In the genomic region with DNA sequence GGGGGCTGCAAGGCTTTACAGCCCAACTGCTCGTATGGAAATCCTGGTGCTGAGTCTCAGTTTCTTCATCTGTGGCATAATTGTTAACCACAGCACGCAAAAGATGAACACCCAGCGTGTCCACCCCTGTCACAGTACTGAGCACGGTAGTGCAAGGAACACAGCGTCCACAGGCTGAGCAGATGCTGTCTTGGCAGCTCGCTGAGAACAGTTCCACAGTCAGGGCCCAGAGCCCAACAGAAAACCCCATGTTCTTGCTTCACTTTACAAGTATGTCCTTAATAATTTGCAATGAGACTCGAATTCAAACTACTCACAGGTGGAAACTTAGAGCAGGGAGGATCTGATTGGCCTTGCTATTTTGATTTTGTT, we compare ENCODE assay signal across 9 mouse cellular contexts. TPM values are rescaled to one million over a fixed set of nuclear protein-coding genes. Genes with fewer than 3 reads are reported as not detected.
A peak's percentile ranks its signal among the peaks of the same experiment; 100 is the strongest.
DNase-seq lines count a peak whose midpoint lies in the region; ATAC-seq and TF ChIP-seq lines count a peak whose summit lies in the region.
"Had no signal": no experiment of that assay in that cellular context is flagged by ENCODE, and none has a peak within 500 bp of the region (broad histone marks: within the 10 kb centered on the region; RNA-seq: fewer than 3 reads in every experiment).

No protein-coding gene starts in this region.

- DNase-seq in layer of hippocampus, adult 9-10 months (ENCODE audit: low spot score): peak; percentile 6
- DNase-seq in layer of hippocampus, postnatal 10 days (ENCODE audit: low spot score in 2 of 2): no peak
- no peak for DNase-seq in midbrain, embryonic 14.5 days
- DNase-seq in thymus, adult 2 months: no peak
- DNase-seq in cerebellum, postnatal 25 days: no peak
- no peak for DNase-seq in spleen, postnatal 4 days (ENCODE audit: low spot score in 2 of 2)

- H3K4me2 ChIP-seq in intestine, embryonic 15.5 days (replicated peaks): peak overlapping the region; percentile 98
- peak overlapping the region; percentile 94 for H3K4me2 ChIP-seq in midbrain, embryonic 14.5 days (ENCODE audit: low read length)

- peak overlapping the region; percentile 56; the same call in 1 of the 2 replicates for H3K4me3 ChIP-seq in intestine, embryonic 15.5 days (replicated peaks)
- H3K4me3 ChIP-seq in midbrain, embryonic 14.5 days (replicated peaks; ENCODE audit: low read depth, low read length): peak overlapping the region; percentile 48
- no peak overlapping the region for H3K4me3 ChIP-seq in thymus, adult 2 months (ENCODE audit: control insufficient read depth, insufficient read depth, low read length)

- TF ChIP-seq CTCF in thymus, adult 2 months (IDR thresholded peaks at IDR 0.05; ENCODE audit: borderline replicate concordance, control insufficient read depth, extremely low read depth, insufficient read depth, low read length, poor library complexity): no peak

- peaks cover 10% of the 10 kb centered on the region; the same call in 1 of the 2 replicates for H3K4me1 ChIP-seq in intestine, embryonic 15.5 days (replicated peaks)
- 0 out of 2 replicates have a peak, but pooled peaks cover 4% of the 10 kb centered on the region for H3K4me1 ChIP-seq in midbrain, embryonic 14.5 days (ENCODE audit: control insufficient read depth, insufficient read depth, low read length)
- H3K4me1 ChIP-seq in thymus, adult 2 months (replicated peaks; ENCODE audit: control insufficient read depth, insufficient read depth, low read length): peaks cover 11% of the 10 kb centered on the region; the same call in 1 of the 2 replicates

- H3K27ac ChIP-seq in intestine, embryonic 15.5 days: no peak overlapping the region
- H3K27ac ChIP-seq in midbrain, embryonic 14.5 days (replicated peaks; ENCODE audit: low read depth, low read length): no peak overlapping the region
- no peak overlapping the region for H3K27ac ChIP-seq in thymus, adult 2 months (ENCODE audit: control insufficient read depth, insufficient read depth, low read length)

- ATAC-seq in granulocyte monocyte progenitor cell, adult 5-6 weeks (replicated peaks; ENCODE audit: poor library complexity, severe bottlenecking): 0 out of 2 replicates have a peak, but pooled peaks have one; percentile 6
- ATAC-seq in intestine, embryonic 15.5 days: no peak
- ATAC-seq in midbrain, embryonic 14.5 days (ENCODE audit: low FRiP score, low TSS enrichment): no peak

- H3K9ac ChIP-seq in intestine, embryonic 15.5 days: peak overlapping the region; percentile 66
- no peak overlapping the region; the same call in 1 of the 2 replicates for H3K9ac ChIP-seq in midbrain, embryonic 14.5 days (replicated peaks; ENCODE audit: low read length)

- H3K9me3 ChIP-seq in intestine, embryonic 15.5 days: no peaks in the 10 kb centered on the region
- no peaks in the 10 kb centered on the region for H3K9me3 ChIP-seq in midbrain, embryonic 14.5 days (ENCODE audit: control insufficient read depth, low read length)

- H3K36me3 ChIP-seq in intestine, embryonic 15.5 days: no peaks in the 10 kb centered on the region
- H3K36me3 ChIP-seq in midbrain, embryonic 14.5 days (ENCODE audit: control insufficient read depth, insufficient read depth, low read length): no peaks in the 10 kb centered on the region
- no peaks in the 10 kb centered on the region for H3K36me3 ChIP-seq in thymus, adult 2 months (ENCODE audit: control insufficient read depth, insufficient read depth, low read length)
- H3K36me3 ChIP-seq: G1E had no signal

- 0 out of 2 replicates have a peak, but pooled peaks cover 4% of the 10 kb centered on the region for H3K27me3 ChIP-seq in intestine, embryonic 15.5 days (replicated peaks)
- H3K27me3 ChIP-seq in midbrain, embryonic 14.5 days (ENCODE audit: control insufficient read depth, insufficient read depth, low read length): peaks cover 28% of the 10 kb centered on the region
- peaks cover 3% of the 10 kb centered on the region; the same call in 1 of the 2 replicates for H3K27me3 ChIP-seq in thymus, adult 2 months (ENCODE audit: control insufficient read depth, insufficient read depth, low read length)

- 56% methylated on average over 7 of the region's 7 CpGs for WGBS in intestine, embryonic 15.5 days
- 45% methylated on average over 7 of the region's 7 CpGs for WGBS in midbrain, embryonic 14.5 days
- 51% methylated on average over 7 of the region's 7 CpGs for WGBS in thymus, adult 2 months

- no peak for TF ChIP-seq POLR2A in thymus, adult 2 months (IDR thresholded peaks at IDR 0.05; ENCODE audit: control insufficient read depth, extremely low read depth, insufficient read depth, low read length, poor library complexity)

RNA-seq across cellular contexts. Expression of gene Adamts14, which starts 0.6 kb away (rescaled TPM):
- total RNA-seq in layer of hippocampus, postnatal 10 days (2021): 1 to 10 TPM; 1.2 to 1.4 TPM
- 0.17 TPM in 1 of 2 replicates, not detected in the other for total RNA-seq in granulocyte monocyte progenitor cell, adult 5-6 weeks (2014; fragmentation: Nextera tagmentation)
- total RNA-seq in granulocyte monocyte progenitor cell, adult 5-6 weeks (2017): not detected in 2 replicates
- 0.66 and 0.78 TPM in 2 replicates for polyA plus RNA-seq in intestine, embryonic 15.5 days (2015; fragmentation: Nextera tagmentation; extraction: Ambion mirVana)
- polyA plus RNA-seq in midbrain, embryonic 14.5 days (2014; fragmentation: Nextera tagmentation; extraction: Ambion mirVana): 0.15 and 0.22 TPM in 2 replicates
- 2.7 and 3.3 TPM in 2 replicates for polyA plus RNA-seq in thymus, adult 2 months (2012; rRNA removed)
- total RNA-seq: G1E had no signal
- polyA plus RNA-seq: G1E had no signal

RNA-seq across cellular contexts. Expression of gene Prf1, which starts 23.8 kb away (rescaled TPM):
- not detected for total RNA-seq in layer of hippocampus, postnatal 10 days (2021)
- total RNA-seq in granulocyte monocyte progenitor cell, adult 5-6 weeks (2014; fragmentation: Nextera tagmentation): not detected in 2 replicates
- not detected in 2 replicates for total RNA-seq in granulocyte monocyte progenitor cell, adult 5-6 weeks (2017)
- 0.06 TPM in 1 of 2 replicates, not detected in the other for polyA plus RNA-seq in intestine, embryonic 15.5 days (2015; fragmentation: Nextera tagmentation; extraction: Ambion mirVana)
- not detected in 2 replicates for polyA plus RNA-seq in midbrain, embryonic 14.5 days (2014; fragmentation: Nextera tagmentation; extraction: Ambion mirVana)
- 5.7 and 6.1 TPM in 2 replicates for polyA plus RNA-seq in thymus, adult 2 months (2012; rRNA removed)
- polyA plus RNA-seq: G1E had no signal
